Mouse (Mus musculus) lung, embryonic 16.5 days (tissue): ENCODE measurements around the gene Kdm4c. TPM values are rescaled to one million over a fixed set of nuclear protein-coding genes. Genes with fewer than 3 reads are reported as not detected.
A peak's percentile ranks its signal among the peaks of the same experiment; 100 is the strongest.
"Not testable (repeated sequence)": the region's sequence is repeated elsewhere in the genome, so short reads cannot be mapped to it uniquely, and the experiment has no call there.

Source experiments
- ATAC-seq: fragments of 200-750 bp; cut with Nextera tagmentation; 2 replicates; pipeline ENCODE4 v1.8.0; 2017; ENCODE audit warnings: low read depth, mild to moderate bottlenecking, moderate library complexity
- H3K27ac ChIP-seq: fragments of 300-500 bp; sonication (generic); 2 replicates; pipeline ENCODE4 v1.5.1; 2014; ENCODE audit warnings: mild to moderate bottlenecking, control low read depth, low read length
- H3K27me3 ChIP-seq: fragments of 300-500 bp; sonication (generic); 2 replicates; pipeline ENCODE4 v1.6.1; 2014; ENCODE audit warnings: low read depth, low read length, mixed read lengths; ENCODE audit not compliant: control insufficient read depth, insufficient read depth
- H3K36me3 ChIP-seq: fragments of 300-500 bp; sonication (generic); 2 replicates; pipeline ENCODE4 v1.6.1; 2014; ENCODE audit warnings: low read length; ENCODE audit not compliant: control insufficient read depth, insufficient read depth
- H3K4me1 ChIP-seq: fragments of 300-500 bp; sonication (generic); replicated peaks from 2 replicates; pipeline ENCODE4 v1.6.1; 2014; ENCODE audit warnings: low read length, mixed read lengths; ENCODE audit not compliant: control insufficient read depth, insufficient read depth
- H3K4me2 ChIP-seq: fragments of 300-500 bp; sonication (generic); 2 replicates; pipeline ENCODE4 v1.6.1; 2014; ENCODE audit warnings: low read depth, low read length, control low read depth
- H3K4me3 ChIP-seq: fragments of 300-500 bp; sonication (generic); 2 replicates; pipeline ENCODE4 v1.5.1; 2014; ENCODE audit warnings: mild to moderate bottlenecking, low read length, control low read depth
- H3K9ac ChIP-seq: fragments of 300-500 bp; sonication (generic); 2 replicates; pipeline ENCODE4 v1.6.1; 2014; ENCODE audit warnings: low read length, control low read depth
- H3K9me3 ChIP-seq: fragments of 300-500 bp; sonication (generic); 2 replicates; pipeline ENCODE4 v1.6.1; 2016; ENCODE audit warnings: low read length; ENCODE audit not compliant: control insufficient read depth
- WGBS: fragments of 180-500 bp; shearing (Covaris S2); extraction: QIAGEN DNeasy Blood & Tissue Kit; methylation state at CpG from one replicate; pipeline ENCODE4 v1.1.7; 2014; 5-methylcytosine and 5-hydroxymethylcytosine counted together
- polyA plus RNA-seq: library from polyadenylated mRNA; unstranded; fragments of >200 nt; fragmentation: Nextera tagmentation; extraction: Ambion mirVana; gene quantifications from 2 replicates; pipeline ENCODE4 v1.2.1, GENCODE M21; 2015

Kdm4c gene
- 13.5 and 15.0 TPM in 2 replicates for polyA plus RNA-seq

GRCm38 (mm10) chr4:74242176-74242575 lies at the start of gene Kdm4c:
TSS of gene Kdm4c (plus strand) at chr4:74242497.
- Histone ChIP-seq H3K27ac (no peak within 1 kb of the TSS), H3K4me2 (no peak within 1 kb of the TSS), H3K9me3 (no peaks in the 10 kb centered on the region), H3K27me3 (no peaks in the 10 kb centered on the region), H3K4me1 (no peaks in the 10 kb centered on the region), H3K4me3 (no peak within 1 kb of the TSS), H3K36me3 (no peaks in the 10 kb centered on the region), H3K9ac (no peak within 1 kb of the TSS)
- 75% methylated on average over 1 of the region's 1 CpGs for WGBS
- no peak for ATAC-seq

- H3K27me3 ChIP-seq, result no peaks in the 10 kb centered on the region
- H3K36me3 ChIP-seq, result no peaks in the 10 kb centered on the region
- no peaks in the 10 kb centered on the region for H3K4me1 ChIP-seq
- no peak overlapping the region for H3K4me3 ChIP-seq
- ATAC-seq, result no peak
- no peak overlapping the region for H3K27ac ChIP-seq
- H3K9ac ChIP-seq, result no peak overlapping the region
- H3K9me3 ChIP-seq, result no peaks in the 10 kb centered on the region
- no peak overlapping the region for H3K4me2 ChIP-seq
Observed at GRCm38 (mm10) chr4:74201281-74201811, 41.0 kb upstream of the Kdm4c start.

GRCm38 (mm10) chr4:74221780-74222179 lies 20.5 kb upstream of the Kdm4c start:
- ATAC-seq, H3K4me2 ChIP-seq, H3K27me3 ChIP-seq, H3K9me3 ChIP-seq, H3K36me3 ChIP-seq, H3K4me1 ChIP-seq, H3K9ac ChIP-seq, H3K4me3 ChIP-seq, H3K27ac ChIP-seq: not testable (repeated sequence)
- WGBS, result 91% methylated on average over 1 of the region's 1 CpGs

GRCm38 (mm10) chr4:74222360-74222759 lies 19.9 kb upstream of the Kdm4c start:
- Histone ChIP-seq H3K27ac (no peak overlapping the region), H3K4me2 (no peak overlapping the region), H3K4me3 (no peak overlapping the region), H3K4me1 (no peaks in the 10 kb centered on the region), H3K9ac (no peak overlapping the region), H3K36me3 (no peaks in the 10 kb centered on the region), H3K27me3 (no peaks in the 10 kb centered on the region), H3K9me3 (no peaks in the 10 kb centered on the region)
- WGBS, result 25% methylated on average over 3 of the region's 3 CpGs
- no peak for ATAC-seq

- Histone ChIP-seq H3K27me3 (no peaks in the 10 kb centered on the region), H3K27ac (no peak overlapping the region), H3K4me2 (no peak overlapping the region), H3K36me3 (no peaks in the 10 kb centered on the region), H3K4me3 (no peak overlapping the region), H3K4me1 (no peaks in the 10 kb centered on the region), H3K9ac (no peak overlapping the region), H3K9me3 (no peaks in the 10 kb centered on the region)
- no peak for ATAC-seq
- WGBS, result 54% methylated on average over 2 of the region's 2 CpGs
Observed at GRCm38 (mm10) chr4:74224210-74224609, 18.1 kb upstream of the Kdm4c start.

GRCm38 (mm10) chr4:74230994-74231393 lies 11.3 kb upstream of the Kdm4c start:
- 0 out of 2 replicates have a peak, but pooled peaks have one; percentile 5 for ATAC-seq
- H3K36me3 ChIP-seq, result no peaks in the 10 kb centered on the region
- no peak overlapping the region for H3K9ac ChIP-seq
- H3K4me3 ChIP-seq, result no peak overlapping the region
- no peaks in the 10 kb centered on the region for H3K9me3 ChIP-seq
- H3K4me1 ChIP-seq, result no peaks in the 10 kb centered on the region
- no peaks in the 10 kb centered on the region for H3K27me3 ChIP-seq
- H3K27ac ChIP-seq, result no peak overlapping the region
- H3K4me2 ChIP-seq, result no peak overlapping the region
- WGBS, result 67% methylated on average over 4 of the region's 4 CpGs

GRCm38 (mm10) chr4:74231405-74231804 lies 10.9 kb upstream of the Kdm4c start:
- Histone ChIP-seq H3K27me3 (no peaks in the 10 kb centered on the region), H3K27ac (no peak overlapping the region), H3K9me3 (no peaks in the 10 kb centered on the region), H3K4me3 (no peak overlapping the region), H3K36me3 (no peaks in the 10 kb centered on the region), H3K4me1 (no peaks in the 10 kb centered on the region), H3K9ac (no peak overlapping the region), H3K4me2 (no peak overlapping the region)
- 56% methylated on average over 5 of the region's 5 CpGs for WGBS
- ATAC-seq, result peak; percentile 44; the same call in 1 of the 2 replicates

- H3K4me1 ChIP-seq, result no peaks in the 10 kb centered on the region
- WGBS, result 86% methylated on average over 3 of the region's 3 CpGs
- H3K4me3 ChIP-seq, result no peak overlapping the region
- no peak for ATAC-seq
- H3K4me2 ChIP-seq, result no peak overlapping the region
- H3K27ac ChIP-seq, result no peak overlapping the region
- H3K27me3 ChIP-seq, result no peaks in the 10 kb centered on the region
- no peaks in the 10 kb centered on the region for H3K9me3 ChIP-seq
- no peak overlapping the region for H3K9ac ChIP-seq
- no peaks in the 10 kb centered on the region for H3K36me3 ChIP-seq
Observed at GRCm38 (mm10) chr4:74233534-74233933, 8.8 kb upstream of the Kdm4c start.

- Histone ChIP-seq H3K36me3 (no peaks in the 10 kb centered on the region), H3K4me3 (peak overlapping the region; percentile 89), H3K4me2 (peak overlapping the region; percentile 78), H3K9ac (peak overlapping the region; percentile 94), H3K4me1 (peaks cover 6% of the 10 kb centered on the region; the same call in 1 of the 2 replicates), H3K9me3 (no peaks in the 10 kb centered on the region), H3K27me3 (no peaks in the 10 kb centered on the region), H3K27ac (peak overlapping the region; percentile 93)
- peak; percentile 99 for ATAC-seq
- WGBS, result under 1% methylated on average over 54 of the region's 68 CpGs
Observed at GRCm38 (mm10) chr4:74251348-74252244, 9.3 kb downstream of the Kdm4c start.
